Mouse (Mus musculus): ENCODE data around the gene Hoxd13. TPM values are rescaled to one million over a fixed set of nuclear protein-coding genes. Genes with fewer than 3 reads are reported as not detected.

The Hoxd13 gene
- total and polyA plus RNA-seq, 2 experiments from 2014 or later: 0.21 TPM; not detected in 1

- ATAC-seq (peak; percentile 70), DNase-seq (ENCODE audit: low spot score) (peak; percentile 88)
- Histone ChIP-seq H3K9ac (replicated peaks; ENCODE audit: low read length) (no peak overlapping the region), H3K27me3 (ENCODE audit: insufficient read depth, low read length) (peaks cover 94% of the 10 kb centered on the region), H3K4me2 (ENCODE audit: low read depth, low read length) (peak overlapping the region; percentile 44), H3K4me3 (ENCODE audit: low read length) (peak overlapping the region; percentile 21), H3K36me3 (ENCODE audit: insufficient read depth, low read length) (no peaks in the 10 kb centered on the region), H3K9me3 (ENCODE audit: low read length) (no peaks in the 10 kb centered on the region), H3K4me1 (ENCODE audit: insufficient read depth, low read length) (no peaks in the 10 kb centered on the region), H3K27ac (no peak overlapping the region)
- under 1% methylated on average over 14 of the region's 14 CpGs for WGBS
- peak; percentile 70 for TF ChIP-seq CTCF (IDR thresholded peaks at IDR 0.05; ENCODE audit: low read depth)
These were observed 6.4 kb upstream of the Hoxd13 start for GRCm38 (mm10) chr2:74661685-74662084.

DNA sequence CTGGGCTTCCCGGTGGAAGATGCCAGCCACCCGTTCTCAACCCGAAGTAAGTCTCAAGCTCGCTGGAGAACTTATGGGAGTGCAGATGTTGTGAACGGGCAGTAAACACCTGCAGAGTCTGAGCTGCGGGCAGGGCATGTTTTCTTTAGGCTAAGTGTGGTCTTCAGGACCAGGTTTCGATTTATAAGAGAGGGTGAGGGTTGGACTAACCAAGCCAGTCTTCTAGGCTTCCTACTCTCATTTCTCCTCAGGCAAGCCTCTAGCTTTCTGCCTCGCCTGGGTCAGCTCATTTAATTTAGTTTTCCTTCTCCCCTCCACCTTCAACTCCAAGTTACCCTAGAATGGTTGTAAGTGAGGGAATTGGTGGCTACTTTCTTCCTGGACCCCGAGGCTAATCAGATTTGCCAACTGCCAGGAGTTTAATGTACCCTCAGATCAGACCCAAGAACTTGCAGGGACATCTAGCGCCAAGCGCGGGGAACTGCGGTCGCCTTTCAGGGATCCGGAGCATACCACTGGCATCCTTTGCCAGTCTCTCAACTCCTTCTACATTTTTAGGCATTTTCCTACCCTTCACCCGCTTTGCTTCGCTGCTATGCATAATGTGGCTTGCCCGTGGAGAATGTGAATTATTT is 4.7 kb upstream of the Hoxd13 start:
- Histone ChIP-seq H3K4me2 (ENCODE audit: low read depth, low read length) (no peak overlapping the region), H3K9ac (replicated peaks; ENCODE audit: low read length) (no peak overlapping the region), H3K27ac (no peak overlapping the region), H3K9me3 (ENCODE audit: low read length) (no peaks in the 10 kb centered on the region), H3K36me3 (ENCODE audit: insufficient read depth, low read length) (no peaks in the 10 kb centered on the region), H3K27me3 (ENCODE audit: insufficient read depth, low read length) (peaks cover 92% of the 10 kb centered on the region), H3K4me1 (ENCODE audit: insufficient read depth, low read length) (no peaks in the 10 kb centered on the region), H3K4me3 (ENCODE audit: low read length) (no peak overlapping the region)
- ATAC-seq (no peak; the same call in 1 of the 2 replicates), DNase-seq (ENCODE audit: low spot score) (peak; percentile 83)
- TF ChIP-seq CTCF (IDR thresholded peaks at IDR 0.05; ENCODE audit: low read depth): peak; percentile 83
- WGBS: 4% methylated on average over 18 of the region's 18 CpGs

- H3K9me3 ChIP-seq (ENCODE audit: low read length): no peaks in the 10 kb centered on the region
- peaks cover 92% of the 10 kb centered on the region for H3K27me3 ChIP-seq (ENCODE audit: insufficient read depth, low read length)
- H3K4me2 ChIP-seq (ENCODE audit: low read depth, low read length): no peak overlapping the region
- DNase-seq (ENCODE audit: low spot score) (no peak), ATAC-seq (no peak)
- WGBS: 5% methylated on average over 7 of the region's 7 CpGs
- no peak overlapping the region for H3K27ac ChIP-seq
- no peaks in the 10 kb centered on the region for H3K4me1 ChIP-seq (ENCODE audit: insufficient read depth, low read length)
- H3K9ac ChIP-seq (replicated peaks; ENCODE audit: low read length): no peak overlapping the region
- no peak overlapping the region for H3K4me3 ChIP-seq (ENCODE audit: low read length)
- TF ChIP-seq CTCF (IDR thresholded peaks at IDR 0.05; ENCODE audit: low read depth): no peak
- no peaks in the 10 kb centered on the region for H3K36me3 ChIP-seq (ENCODE audit: insufficient read depth, low read length)
These were observed 1.7 kb upstream of the Hoxd13 start for GRCm38 (mm10) chr2:74666411-74666810.

DNA sequence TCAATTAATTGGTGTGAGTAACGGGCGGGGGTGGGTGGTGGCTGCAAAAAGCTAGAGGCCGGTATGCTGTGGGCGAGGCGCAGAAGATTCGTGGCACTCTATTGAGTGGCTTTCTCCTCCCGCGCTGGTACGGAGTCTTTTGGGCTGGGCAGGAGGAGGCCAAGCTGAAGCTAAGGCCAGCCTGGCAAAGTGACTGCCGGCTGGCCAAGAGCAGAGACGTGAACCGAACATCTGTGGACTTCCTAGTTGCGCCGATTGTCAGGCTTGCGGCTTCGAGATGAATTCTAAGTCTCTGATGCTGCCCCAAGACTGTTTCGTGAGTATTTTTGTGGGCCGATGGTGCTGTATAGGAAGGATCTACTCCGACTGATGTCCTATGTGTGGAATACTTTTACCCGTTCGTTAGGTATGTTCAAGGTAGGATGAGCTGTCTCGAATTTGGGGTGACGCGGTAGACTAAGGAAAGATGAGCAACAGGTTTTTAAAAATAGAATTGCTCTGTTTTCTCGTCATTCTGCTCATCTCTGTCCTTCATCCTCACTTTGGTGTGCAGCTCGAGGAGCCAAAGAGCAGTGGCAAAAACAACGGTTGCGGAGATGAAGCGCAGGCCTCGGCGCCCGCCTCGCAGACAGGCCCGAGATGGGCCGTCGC is 794 bp upstream of the Hoxd13 start:
- Histone ChIP-seq H3K4me2 (ENCODE audit: low read depth, low read length) (no peak overlapping the region), H3K27ac (no peak overlapping the region), H3K4me3 (ENCODE audit: low read length) (no peak overlapping the region), H3K9ac (replicated peaks; ENCODE audit: low read length) (no peak overlapping the region), H3K9me3 (ENCODE audit: low read length) (no peaks in the 10 kb centered on the region), H3K27me3 (ENCODE audit: insufficient read depth, low read length) (peaks cover 92% of the 10 kb centered on the region), H3K36me3 (ENCODE audit: insufficient read depth, low read length) (no peaks in the 10 kb centered on the region), H3K4me1 (ENCODE audit: insufficient read depth, low read length) (no peaks in the 10 kb centered on the region)
- DNase-seq (ENCODE audit: low spot score): no peak
- 2% methylated on average over 36 of the region's 36 CpGs for WGBS
- ATAC-seq: no peak
- no peak for TF ChIP-seq CTCF (IDR thresholded peaks at IDR 0.05; ENCODE audit: low read depth)

DNA sequence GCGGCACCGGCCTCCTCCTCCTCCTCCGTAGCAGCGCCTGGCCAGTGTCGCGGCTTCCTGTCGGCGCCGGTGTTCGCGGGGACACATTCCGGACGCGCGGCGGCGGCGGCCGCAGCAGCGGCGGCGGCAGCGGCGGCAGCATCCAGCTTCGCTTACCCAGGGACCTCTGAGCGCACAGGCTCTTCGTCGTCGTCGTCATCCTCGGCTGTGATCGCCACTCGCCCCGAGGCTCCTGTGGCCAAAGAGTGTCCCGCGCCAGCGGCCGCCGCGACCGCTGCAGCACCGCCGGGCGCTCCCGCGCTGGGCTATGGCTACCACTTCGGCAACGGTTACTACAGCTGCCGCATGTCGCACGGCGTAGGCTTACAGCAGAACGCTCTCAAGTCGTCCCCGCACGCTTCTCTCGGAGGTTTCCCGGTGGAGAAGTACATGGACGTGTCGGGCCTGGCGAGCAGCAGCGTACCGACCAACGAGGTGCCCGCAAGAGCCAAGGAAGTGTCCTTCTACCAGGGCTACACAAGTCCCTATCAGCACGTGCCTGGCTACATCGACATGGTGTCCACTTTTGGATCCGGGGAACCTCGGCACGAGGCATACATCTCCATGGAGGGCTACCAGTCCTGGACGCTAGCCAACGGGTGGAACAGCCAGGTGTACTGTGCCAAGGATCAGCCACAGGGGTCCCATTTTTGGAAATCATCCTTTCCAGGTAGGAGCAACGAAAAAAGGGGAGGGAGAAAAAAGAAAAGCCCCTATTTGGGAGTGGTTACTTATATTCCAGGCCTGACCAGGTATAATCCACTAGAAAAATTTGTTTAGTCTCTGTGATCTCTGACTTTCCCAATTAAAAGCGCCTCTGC is 490 bp downstream of the Hoxd13 start:
- Histone ChIP-seq H3K4me2 (ENCODE audit: low read depth, low read length) (peak overlapping the region; percentile 43), H3K4me3 (ENCODE audit: low read length) (peak overlapping the region; percentile 23), H3K27me3 (ENCODE audit: insufficient read depth, low read length) (peaks cover 92% of the 10 kb centered on the region), H3K4me1 (ENCODE audit: insufficient read depth, low read length) (no peaks in the 10 kb centered on the region), H3K9me3 (ENCODE audit: low read length) (no peaks in the 10 kb centered on the region), H3K27ac (no peak overlapping the region), H3K9ac (replicated peaks; ENCODE audit: low read length) (no peak overlapping the region), H3K36me3 (ENCODE audit: insufficient read depth, low read length) (no peaks in the 10 kb centered on the region)
- DNase-seq (ENCODE audit: low spot score): no peak
- ATAC-seq: peak; percentile 38; the same call in 1 of the 2 replicates
- under 1% methylated on average over 72 of the region's 74 CpGs for WGBS
- no peak for TF ChIP-seq CTCF (IDR thresholded peaks at IDR 0.05; ENCODE audit: low read depth)

- Histone ChIP-seq H3K4me1 (ENCODE audit: insufficient read depth, low read length) (no peaks in the 10 kb centered on the region), H3K36me3 (ENCODE audit: insufficient read depth, low read length) (no peaks in the 10 kb centered on the region)
- no peak for DNase-seq (ENCODE audit: low spot score)
These were observed 1.1 kb downstream of the Hoxd13 start for GRCm38 (mm10) chr2:74669230-74669578.

More at GRCm38 (mm10) chr2:74669230-74669578, 1.1 kb downstream of the Hoxd13 start:
- 2% methylated on average over 3 of the region's 3 CpGs for WGBS
- H3K27me3 ChIP-seq (ENCODE audit: insufficient read depth, low read length): peaks cover 92% of the 10 kb centered on the region
- H3K9me3 ChIP-seq (ENCODE audit: low read length): no peaks in the 10 kb centered on the region
- no peak for TF ChIP-seq CTCF (IDR thresholded peaks at IDR 0.05; ENCODE audit: low read depth)
- no peak for ATAC-seq
- no peak overlapping the region for H3K27ac ChIP-seq
- H3K9ac ChIP-seq (replicated peaks; ENCODE audit: low read length): no peak overlapping the region
- H3K4me2 ChIP-seq (ENCODE audit: low read depth, low read length): no peak overlapping the region
- H3K4me3 ChIP-seq (ENCODE audit: low read length): no peak overlapping the region

Data from hindbrain, postnatal 0 days (tissue).